Mouse (Mus musculus): Measurements from ENCODE around the gene Mxd1. TPM values are rescaled to one million over a fixed set of nuclear protein-coding genes. Genes with fewer than 3 reads are reported as not detected.

The Mxd1 gene
- polyA plus RNA-seq (2015; fragmentation: Nextera tagmentation; extraction: Ambion mirVana) = 6.4 and 7.7 TPM in 2 replicates

DNA sequence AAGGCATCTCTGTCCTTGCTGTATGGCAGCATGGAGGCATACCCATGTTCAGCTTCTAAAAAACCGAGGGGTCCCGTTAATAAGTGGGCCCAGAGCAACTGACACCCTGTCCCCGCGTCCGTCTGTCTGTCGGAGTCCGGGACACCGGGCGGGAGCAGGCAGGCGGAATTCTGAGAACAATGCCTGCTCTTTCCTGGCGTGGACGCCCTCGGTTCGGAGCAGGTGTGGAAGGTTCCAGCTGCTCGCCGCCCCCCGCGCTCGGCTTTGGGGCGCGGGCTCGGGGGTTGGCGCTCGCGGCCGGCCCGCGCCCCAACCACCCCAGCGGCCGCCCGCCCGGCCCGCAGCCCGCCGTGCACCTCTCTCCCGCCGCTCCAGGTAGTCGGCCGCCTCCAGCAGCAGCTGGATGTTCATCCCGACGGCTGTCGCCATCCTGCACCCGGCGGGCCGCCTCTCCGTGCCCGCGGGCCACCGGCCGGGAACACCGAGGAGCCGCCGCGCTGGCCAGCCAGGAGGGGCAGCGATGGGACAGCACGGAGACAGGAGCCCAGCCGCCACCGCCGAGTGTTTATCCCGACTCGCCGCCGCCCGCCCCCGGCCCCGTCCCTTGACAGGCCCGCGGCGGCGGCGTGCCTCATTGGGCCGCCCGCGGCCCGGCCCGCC, at the start of gene Mxd1:
TSS of gene Mxd1 (minus strand) at position 582 of the 660 bp plus-strand sequence.
- peak within 1 kb of the TSS; percentile 67 for H3K27ac ChIP-seq
- H3K4me1 ChIP-seq (replicated peaks; ENCODE audit: insufficient read depth, low read length) = peaks cover 11% of the 10 kb centered on the region; the same call in 1 of the 2 replicates
- H3K9me3 ChIP-seq (replicated peaks; ENCODE audit: low read length) = no peaks in the 10 kb centered on the region
- DNase-seq (ENCODE audit: low spot score) (no peak), ATAC-seq (replicated peaks; ENCODE audit: low FRiP score, low read depth) (no peak)
- H3K9ac ChIP-seq (ENCODE audit: low read depth, low read length) = peak within 1 kb of the TSS; percentile 90
- H3K4me3 ChIP-seq (replicated peaks; ENCODE audit: low read depth, low read length) = peak within 1 kb of the TSS; percentile 96
- TF ChIP-seq CTCF (IDR thresholded peaks at IDR 0.05; ENCODE audit: low read depth) = no peak
- peaks cover 20% of the 10 kb centered on the region for H3K36me3 ChIP-seq (ENCODE audit: insufficient read depth, low read length)
- under 1% methylated on average over 46 of the region's 76 CpGs for WGBS
- peak within 1 kb of the TSS; percentile 90 for H3K4me2 ChIP-seq (ENCODE audit: low read length)
- H3K27me3 ChIP-seq (ENCODE audit: insufficient read depth, low read length) = no peaks in the 10 kb centered on the region

DNA sequence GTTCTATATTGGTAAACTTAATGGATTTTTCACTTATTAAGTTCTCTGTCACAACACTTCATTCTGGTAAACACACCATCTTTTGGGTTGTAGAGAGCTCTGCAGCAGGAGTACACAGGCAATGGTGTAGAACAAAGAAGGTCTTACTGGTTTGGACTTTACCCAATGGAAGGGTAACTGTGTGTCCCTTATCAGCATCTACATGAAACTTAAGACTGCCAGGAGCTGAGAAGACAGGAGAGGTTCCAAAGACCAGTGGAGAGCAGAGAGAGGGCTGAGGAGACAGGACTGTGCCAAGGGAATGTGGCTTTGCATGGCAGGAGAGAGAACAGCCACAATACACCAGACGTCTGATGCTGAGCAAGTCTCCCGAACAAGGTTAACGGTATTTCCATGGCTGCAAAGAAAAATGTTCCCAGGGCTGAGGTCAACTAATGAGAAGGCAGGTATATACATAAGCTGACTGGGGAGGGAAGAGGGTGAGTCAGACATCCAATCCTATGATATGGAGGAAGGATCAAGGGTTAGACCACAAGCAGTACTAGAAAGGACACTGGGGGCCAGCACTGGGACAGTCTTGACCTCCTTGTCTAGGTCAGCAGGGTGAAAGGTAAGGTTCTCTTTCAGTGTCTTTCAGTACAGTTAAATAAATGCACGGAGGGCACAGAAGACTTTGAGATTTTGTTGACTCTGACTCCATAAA, 39.3 kb upstream of the Mxd1 start:
- 0 out of 2 replicates have a peak, but pooled peaks cover 19% of the 10 kb centered on the region for H3K36me3 ChIP-seq (ENCODE audit: insufficient read depth, low read length)
- no peaks in the 10 kb centered on the region for H3K9me3 ChIP-seq (replicated peaks; ENCODE audit: low read length)
- H3K4me1 ChIP-seq (replicated peaks; ENCODE audit: insufficient read depth, low read length) = no peaks in the 10 kb centered on the region
- no peaks in the 10 kb centered on the region for H3K27me3 ChIP-seq (ENCODE audit: insufficient read depth, low read length)
- no peak for TF ChIP-seq CTCF (IDR thresholded peaks at IDR 0.05; ENCODE audit: low read depth)
- 86% methylated on average over 4 of the region's 4 CpGs for WGBS
- H3K27ac ChIP-seq = no peak overlapping the region
- no peak overlapping the region for H3K4me3 ChIP-seq (replicated peaks; ENCODE audit: low read depth, low read length)
- H3K9ac ChIP-seq (ENCODE audit: low read depth, low read length) = no peak overlapping the region
- H3K4me2 ChIP-seq (ENCODE audit: low read length) = no peak overlapping the region
- ATAC-seq (replicated peaks; ENCODE audit: low FRiP score, low read depth) = no peak
- no peak for DNase-seq (ENCODE audit: low spot score)

DNA sequence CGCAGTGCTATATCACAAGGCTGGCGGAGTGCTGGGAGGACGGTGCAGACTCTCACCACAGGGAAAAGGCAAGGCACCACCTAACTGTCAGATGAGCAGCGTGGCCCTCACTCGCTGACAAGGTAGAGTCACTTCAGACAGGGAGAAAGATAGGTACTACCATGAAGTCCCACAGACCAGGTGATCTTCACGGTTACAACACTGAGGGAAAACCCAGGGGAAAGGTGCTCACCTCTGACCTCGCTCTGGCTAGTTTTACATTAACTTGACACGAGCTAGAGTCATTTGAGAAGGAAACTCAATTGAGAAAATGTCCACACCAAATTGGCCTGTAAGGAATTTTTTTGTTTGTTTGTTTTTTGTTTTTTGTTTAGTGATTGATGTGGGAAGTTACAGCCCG, 33.6 kb upstream of the Mxd1 start:
- 87% methylated on average over 9 of the region's 9 CpGs for WGBS
- Histone ChIP-seq H3K4me3 (replicated peaks; ENCODE audit: low read depth, low read length) (no peak overlapping the region), H3K9me3 (replicated peaks; ENCODE audit: low read length) (no peaks in the 10 kb centered on the region), H3K4me1 (replicated peaks; ENCODE audit: insufficient read depth, low read length) (no peaks in the 10 kb centered on the region), H3K9ac (ENCODE audit: low read depth, low read length) (no peak overlapping the region), H3K27ac (no peak overlapping the region), H3K4me2 (ENCODE audit: low read length) (no peak overlapping the region), H3K27me3 (ENCODE audit: insufficient read depth, low read length) (no peaks in the 10 kb centered on the region), H3K36me3 (ENCODE audit: insufficient read depth, low read length) (peaks cover 50% of the 10 kb centered on the region)
- TF ChIP-seq CTCF (IDR thresholded peaks at IDR 0.05; ENCODE audit: low read depth) = no peak
- DNase-seq (ENCODE audit: low spot score) = no peak
- ATAC-seq (replicated peaks; ENCODE audit: low FRiP score, low read depth) = no peak

DNA sequence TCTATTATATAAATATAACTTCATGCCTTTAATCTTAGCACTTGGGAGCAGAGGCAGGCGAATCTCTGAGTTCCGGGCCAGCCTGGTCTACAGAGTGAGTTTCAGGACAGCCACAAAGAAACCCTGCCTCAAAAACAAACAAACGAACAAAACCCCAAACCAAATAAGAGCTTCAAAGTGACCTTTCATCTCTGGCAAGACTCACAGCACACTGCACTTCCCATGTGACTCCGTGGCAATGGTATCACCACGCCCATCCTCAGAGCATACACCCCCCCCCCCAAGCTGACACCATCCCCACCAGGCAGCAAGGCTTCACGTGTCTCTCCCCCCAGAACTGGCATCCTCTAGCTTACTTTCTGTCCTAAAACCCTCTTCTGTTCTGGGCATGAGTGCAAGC, 28.9 kb upstream of the Mxd1 start:
- 87% methylated on average over 6 of the region's 6 CpGs for WGBS
- Histone ChIP-seq H3K4me3 (replicated peaks; ENCODE audit: low read depth, low read length) (no peak overlapping the region), H3K9ac (ENCODE audit: low read depth, low read length) (no peak overlapping the region), H3K27ac (no peak overlapping the region), H3K9me3 (replicated peaks; ENCODE audit: low read length) (no peaks in the 10 kb centered on the region), H3K4me1 (replicated peaks; ENCODE audit: insufficient read depth, low read length) (no peaks in the 10 kb centered on the region), H3K36me3 (ENCODE audit: insufficient read depth, low read length) (peaks cover 47% of the 10 kb centered on the region), H3K4me2 (ENCODE audit: low read length) (no peak overlapping the region), H3K27me3 (ENCODE audit: insufficient read depth, low read length) (no peaks in the 10 kb centered on the region)
- DNase-seq (ENCODE audit: low spot score) = no peak
- no peak for ATAC-seq (replicated peaks; ENCODE audit: low FRiP score, low read depth)
- TF ChIP-seq CTCF (IDR thresholded peaks at IDR 0.05; ENCODE audit: low read depth) = no peak

DNA sequence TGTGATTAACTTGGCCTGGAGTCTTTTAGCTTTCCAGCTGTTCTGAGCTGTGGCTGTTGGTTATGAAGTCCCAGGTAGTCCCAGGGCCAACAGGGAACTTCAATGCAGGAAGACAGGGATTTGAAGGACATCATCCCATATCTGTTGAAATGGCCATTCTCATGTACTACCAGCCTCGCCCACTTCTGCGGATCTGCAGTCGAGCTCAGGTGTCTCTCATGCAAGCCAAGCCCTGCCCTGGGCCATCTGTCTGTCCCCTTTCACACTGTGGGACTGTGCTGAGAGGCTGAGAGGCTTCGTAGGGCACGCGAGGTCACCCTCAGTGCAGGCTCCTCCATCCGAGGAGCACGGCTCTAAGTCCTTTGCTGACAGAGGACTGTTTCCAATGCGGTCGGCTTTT, 27.3 kb upstream of the Mxd1 start:
- H3K36me3 ChIP-seq (ENCODE audit: insufficient read depth, low read length) = peaks cover 36% of the 10 kb centered on the region
- TF ChIP-seq CTCF (IDR thresholded peaks at IDR 0.05; ENCODE audit: low read depth) = no peak
- 88% methylated on average over 10 of the region's 10 CpGs for WGBS

GRCm38 (mm10) chr6:86694465-86694864, 25.5 kb upstream of the Mxd1 start:
- Histone ChIP-seq H3K36me3 (ENCODE audit: insufficient read depth, low read length) (peaks cover 20% of the 10 kb centered on the region), H3K27ac (no peak overlapping the region), H3K27me3 (ENCODE audit: insufficient read depth, low read length) (no peaks in the 10 kb centered on the region), H3K4me2 (ENCODE audit: low read length) (no peak overlapping the region), H3K9me3 (replicated peaks; ENCODE audit: low read length) (no peaks in the 10 kb centered on the region), H3K9ac (ENCODE audit: low read depth, low read length) (no peak overlapping the region), H3K4me3 (replicated peaks; ENCODE audit: low read depth, low read length) (no peak overlapping the region), H3K4me1 (replicated peaks; ENCODE audit: insufficient read depth, low read length) (no peaks in the 10 kb centered on the region)
- DNase-seq (ENCODE audit: low spot score) (peak; percentile 43), ATAC-seq (replicated peaks; ENCODE audit: low FRiP score, low read depth) (no peak)
- TF ChIP-seq CTCF (IDR thresholded peaks at IDR 0.05; ENCODE audit: low read depth) = peak; percentile 82

More for the DNA sequence above, 27.3 kb upstream of the Mxd1 start:
- Histone ChIP-seq H3K27ac (no peak overlapping the region), H3K9ac (ENCODE audit: low read depth, low read length) (no peak overlapping the region), H3K4me3 (replicated peaks; ENCODE audit: low read depth, low read length) (no peak overlapping the region), H3K9me3 (replicated peaks; ENCODE audit: low read length) (no peaks in the 10 kb centered on the region), H3K4me1 (replicated peaks; ENCODE audit: insufficient read depth, low read length) (no peaks in the 10 kb centered on the region), H3K4me2 (ENCODE audit: low read length) (no peak overlapping the region), H3K27me3 (ENCODE audit: insufficient read depth, low read length) (no peaks in the 10 kb centered on the region)
- DNase-seq (ENCODE audit: low spot score) (no peak), ATAC-seq (replicated peaks; ENCODE audit: low FRiP score, low read depth) (no peak)

Data from kidney, postnatal 0 days (tissue).